Mouse (Mus musculus) cerebellum, adult 9-10 months (tissue): Measurements from ENCODE around the gene Csnk2a1.

ENCODE experiments used
- DNase-seq: peaks from one replicate; pipeline ENCODE4 v3.0.0; 2022

Csnk2a1 gene

DNA sequence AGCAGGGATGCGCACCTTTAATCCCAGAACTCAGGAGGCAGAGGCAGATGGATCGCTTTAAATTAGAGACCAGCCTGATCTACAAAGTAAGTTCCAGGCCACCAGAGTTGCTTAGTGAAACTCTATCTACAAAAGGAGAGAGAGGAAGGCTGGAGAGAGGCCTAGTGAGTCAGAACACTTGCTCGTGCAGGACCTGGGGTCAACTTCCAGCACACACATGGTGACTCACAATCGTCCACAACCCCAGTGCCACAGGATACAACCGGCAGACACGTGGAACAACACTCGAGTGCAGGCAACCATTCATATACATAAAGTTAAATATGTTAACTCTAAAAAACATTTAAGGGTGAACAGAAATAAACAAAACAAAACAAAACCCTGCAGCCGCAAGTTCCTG is 100.0 kb downstream of the Csnk2a1 start:
- no peak for DNase-seq

DNA sequence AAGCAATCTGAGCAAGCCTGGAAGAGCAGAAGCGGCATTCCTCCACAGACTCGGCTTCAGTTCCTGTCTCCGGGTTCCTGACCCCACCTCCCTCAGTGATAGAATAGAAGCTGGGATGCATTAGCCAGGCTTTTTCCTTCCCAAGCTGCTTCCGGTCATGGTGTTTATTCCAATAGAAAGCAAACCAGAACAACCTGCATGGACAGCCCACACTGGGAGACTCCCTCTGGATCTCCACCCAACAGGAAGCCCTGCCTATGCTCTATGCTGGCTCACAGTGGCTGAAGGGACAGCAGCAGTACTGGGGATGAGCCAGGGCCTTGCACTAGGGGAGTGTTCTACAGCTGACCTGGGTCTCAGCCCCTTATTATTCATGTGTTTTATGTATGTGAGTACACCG is 101.3 kb downstream of the Csnk2a1 start:
- DNase-seq, result no peak

DNA sequence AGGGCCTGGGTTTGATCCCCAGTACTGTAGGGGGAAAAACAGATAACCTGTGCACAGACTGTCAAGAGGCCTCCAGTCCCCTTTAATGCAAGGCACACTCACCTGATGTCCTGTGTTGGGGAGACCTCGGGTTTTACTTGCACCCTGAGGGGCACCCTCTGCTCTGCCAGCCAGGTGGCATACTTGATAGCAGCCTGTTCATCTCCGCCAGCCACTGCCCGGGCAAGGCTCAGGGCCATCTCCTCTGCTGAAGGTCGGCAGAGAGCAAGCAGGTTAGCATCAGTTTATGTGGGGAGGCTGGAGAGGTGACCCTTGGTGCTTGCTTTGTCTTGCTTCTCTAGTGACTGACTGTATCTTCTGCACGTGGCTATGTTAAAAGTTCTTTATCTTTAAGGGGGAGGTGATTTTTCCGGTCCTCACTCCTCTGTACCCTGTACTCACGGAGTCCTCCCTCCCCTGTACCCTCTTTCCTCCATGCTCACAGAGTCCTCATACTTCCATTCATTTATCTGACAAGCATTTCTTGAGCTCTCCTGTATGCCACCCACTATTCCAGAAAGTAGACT is 104.3 kb downstream of the Csnk2a1 start:
- DNase-seq, result no peak
